Mouse (Mus musculus): ENCODE measurements around the gene Gpc6.

DNA sequence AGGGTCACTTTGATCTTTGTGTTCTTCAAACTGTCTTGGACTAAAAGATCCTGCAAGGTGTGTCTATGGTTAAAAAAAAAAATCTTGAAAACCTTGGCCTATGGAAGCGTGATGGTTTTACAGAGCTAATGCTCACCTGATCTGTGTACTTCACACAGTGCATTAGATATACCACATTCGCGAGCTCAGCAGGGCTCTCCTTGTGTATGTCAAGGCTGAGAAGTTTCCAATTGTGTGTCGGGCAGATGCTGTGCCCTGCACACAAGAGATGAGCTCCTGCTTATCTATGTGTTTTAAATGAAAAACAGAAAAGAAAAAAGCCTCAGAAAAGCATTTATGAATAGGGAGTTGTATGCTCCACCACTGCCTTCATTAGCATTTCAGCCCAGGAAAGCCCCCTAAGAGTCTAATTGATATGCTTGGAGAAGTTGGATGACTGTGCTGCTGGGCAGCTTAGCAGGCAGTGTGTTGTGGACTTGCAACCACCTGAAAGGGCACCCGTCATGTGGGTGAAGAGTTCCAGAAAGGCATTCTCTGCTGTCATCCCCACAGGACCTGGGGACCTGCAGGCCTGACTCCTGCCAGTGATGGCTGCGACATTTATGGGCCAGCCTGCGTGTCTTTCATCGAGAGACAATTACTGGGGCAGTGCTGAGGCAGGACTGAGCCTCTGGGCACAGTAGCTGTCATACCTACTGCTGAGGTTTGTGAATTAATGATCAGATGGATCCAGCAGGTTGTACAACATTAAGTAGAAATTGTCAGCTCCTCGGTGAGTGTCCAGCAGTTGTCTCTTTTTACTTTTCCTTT is 436.2 kb downstream of the Gpc6 start:
- TF ChIP-seq POLR2AphosphoS5 (IDR thresholded peaks at IDR 0.05; ENCODE audit: borderline replicate concordance, low read depth, low read length), result no peak
- no peak for TF ChIP-seq GATA1 (IDR thresholded peaks at IDR 0.05; ENCODE audit: low read depth, low read length)
- TF ChIP-seq POLR2AphosphoS2 (IDR thresholded peaks at IDR 0.05; ENCODE audit: low read length), result no peak
